Comparison of ENCODE assay signal across 7 mouse cellular contexts in the genomic region with DNA sequence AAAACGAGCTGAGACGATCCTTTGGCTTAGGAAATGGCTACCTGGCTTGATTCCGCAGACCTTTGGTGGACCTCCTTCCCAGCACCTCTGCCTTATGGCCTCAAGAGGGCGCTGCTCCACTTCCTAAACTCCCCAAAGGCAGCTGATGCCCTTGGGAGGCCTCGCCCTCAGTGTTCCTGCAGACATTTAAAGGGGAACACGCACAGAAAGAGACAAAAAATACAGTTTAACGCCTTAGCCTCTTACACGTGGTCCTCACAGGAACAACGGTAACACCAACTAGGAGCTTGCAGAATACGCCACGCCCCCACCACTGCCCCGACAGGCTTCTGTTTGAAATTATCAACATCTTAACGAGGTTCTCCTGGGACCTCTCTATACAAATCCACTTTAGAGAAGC.
DNase-seq lines count a peak whose midpoint lies in the region; ATAC-seq lines count a peak whose summit lies in the region.

No protein-coding gene starts in this region.

- no peak for ATAC-seq in limb, embryonic 12.5 days (ENCODE audit: insufficient number of reproducible peaks, insufficient read depth, low FRiP score, low TSS enrichment, low read depth)
- peak; percentile 46; the same call in 1 of the 2 replicates for ATAC-seq in midbrain, embryonic 14.5 days (ENCODE audit: low FRiP score, low TSS enrichment)

- no peaks in the 10 kb centered on the region for H3K36me3 ChIP-seq in limb, embryonic 12.5 days
- H3K36me3 ChIP-seq in midbrain, embryonic 14.5 days (ENCODE audit: control insufficient read depth, insufficient read depth, low read length), result no peaks in the 10 kb centered on the region

- H3K4me2 ChIP-seq in limb, embryonic 12.5 days, result peak overlapping the region; percentile 68
- H3K4me2 ChIP-seq in midbrain, embryonic 14.5 days (ENCODE audit: low read length), result peak overlapping the region; percentile 51; the same call in 1 of the 2 replicates

- no peak overlapping the region for H3K27ac ChIP-seq in limb, embryonic 12.5 days
- no peak overlapping the region for H3K27ac ChIP-seq in midbrain, embryonic 14.5 days (replicated peaks; ENCODE audit: low read depth, low read length)

- no peaks in the 10 kb centered on the region for H3K9me3 ChIP-seq in limb, embryonic 12.5 days
- no peaks in the 10 kb centered on the region for H3K9me3 ChIP-seq in midbrain, embryonic 14.5 days (ENCODE audit: control insufficient read depth, low read length)

- 5% methylated on average over 13 of the region's 13 CpGs for WGBS in limb, embryonic 12.5 days
- WGBS in midbrain, embryonic 14.5 days, result 9% methylated on average over 13 of the region's 13 CpGs

- peaks cover 34% of the 10 kb centered on the region for H3K4me1 ChIP-seq in limb, embryonic 12.5 days (replicated peaks)
- peaks cover 21% of the 10 kb centered on the region for H3K4me1 ChIP-seq in midbrain, embryonic 14.5 days (ENCODE audit: control insufficient read depth, insufficient read depth, low read length)

- no peak overlapping the region for H3K9ac ChIP-seq in limb, embryonic 12.5 days (replicated peaks)
- no peak overlapping the region for H3K9ac ChIP-seq in midbrain, embryonic 14.5 days (replicated peaks; ENCODE audit: low read length)

- peaks cover 4% of the 10 kb centered on the region; the same call in 1 of the 2 replicates for H3K27me3 ChIP-seq in limb, embryonic 12.5 days
- peaks cover 6% of the 10 kb centered on the region; the same call in 1 of the 2 replicates for H3K27me3 ChIP-seq in midbrain, embryonic 14.5 days (ENCODE audit: control insufficient read depth, insufficient read depth, low read length)

- no peak overlapping the region; the same call in 1 of the 2 replicates for H3K4me3 ChIP-seq in limb, embryonic 12.5 days (replicated peaks)
- H3K4me3 ChIP-seq in midbrain, embryonic 14.5 days (replicated peaks; ENCODE audit: low read depth, low read length), result no peak overlapping the region

- DNase-seq in adrenal gland, postnatal 14 days, result peak; percentile 94
- DNase-seq in embryo, embryonic 9.5 days (ENCODE audit: extremely low spot score), result peak; percentile 86
- peak; percentile 88 to 92 for DNase-seq in heart, adult 18-20 months
- DNase-seq in kidney, adult 18-20 months, result peak; percentile 89
- DNase-seq in midbrain, embryonic 14.5 days, result peak; percentile 89
- DNase-seq in spleen, adult 12 weeks (ENCODE audit: low spot score), result peak; percentile 19

Comparison
In these comparisons a context has a peak if more than half of its experiments do, and no peak if none do; other contexts are left out.
1. DNase-seq: peak in every context shown above with its lines; median percentile 94 in adrenal gland, postnatal 14 days; 90 in heart, adult 18-20 months; 89 in kidney, adult 18-20 months; 89 in midbrain, embryonic 14.5 days; 86 in embryo, embryonic 9.5 days; 19 in spleen, adult 12 weeks.